Mouse (Mus musculus) spleen, postnatal 36 days (tissue): ENCODE measurements around the gene Krtcap2.

ENCODE experiments used
- DNase-seq, 2 experiments: peaks; one replicate each; pipeline ENCODE4 v3.0.0; 2022; ENCODE audit warnings: low spot score in 2 of 2, mixed read lengths in 1 of 2

The Krtcap2 gene

DNA sequence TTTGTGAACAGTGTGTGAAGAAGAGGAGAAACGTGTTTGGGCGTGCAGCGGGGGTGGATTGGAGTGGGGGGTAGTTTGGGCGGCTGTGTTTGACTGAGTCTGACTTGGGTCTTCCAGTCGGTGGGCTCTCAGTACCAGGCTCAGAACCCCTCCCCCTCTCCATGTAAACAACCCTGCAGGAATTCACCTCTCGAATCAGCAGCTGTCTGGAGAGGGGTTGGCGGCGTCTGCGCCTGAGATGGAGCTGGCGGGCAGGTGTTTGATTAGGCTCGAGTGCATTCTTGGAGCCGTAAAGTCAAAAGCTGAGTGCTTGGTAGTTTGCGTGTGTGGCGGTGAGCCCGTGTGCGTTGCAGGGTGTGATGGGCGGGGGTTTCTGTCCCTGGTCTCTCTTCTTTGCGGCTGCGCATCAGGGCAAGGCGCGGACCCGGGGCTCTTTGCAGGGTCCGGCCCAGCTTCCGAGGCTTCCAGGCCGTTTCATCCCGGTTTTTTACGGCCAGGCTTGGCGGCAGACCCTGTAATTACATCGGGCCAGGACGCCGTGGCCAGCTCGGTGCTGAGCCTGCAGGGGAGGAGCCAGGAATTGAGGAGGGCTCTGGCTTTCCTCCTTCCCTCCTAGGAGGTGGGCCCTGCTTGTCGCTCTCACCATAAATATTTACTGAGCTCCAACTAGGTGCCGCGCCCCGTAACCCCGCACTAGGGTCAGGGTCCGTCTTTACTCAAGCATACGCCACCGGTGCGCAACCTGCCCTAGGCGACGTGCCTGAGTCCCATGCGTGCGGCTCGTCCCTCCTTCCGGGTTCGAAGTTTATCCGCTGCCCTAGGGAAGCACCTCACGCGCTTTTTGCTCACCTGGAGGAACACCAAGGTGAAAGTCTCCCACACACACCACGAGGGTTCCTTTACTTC lies 35.1 kb downstream of the Krtcap2 start, which contains the start of gene Efna1:
Efna1 (minus strand) TSS at position 537 of the 906 bp plus-strand sequence.
- DNase-seq = peak in 1 of 2 experiments; percentile 23

DNA sequence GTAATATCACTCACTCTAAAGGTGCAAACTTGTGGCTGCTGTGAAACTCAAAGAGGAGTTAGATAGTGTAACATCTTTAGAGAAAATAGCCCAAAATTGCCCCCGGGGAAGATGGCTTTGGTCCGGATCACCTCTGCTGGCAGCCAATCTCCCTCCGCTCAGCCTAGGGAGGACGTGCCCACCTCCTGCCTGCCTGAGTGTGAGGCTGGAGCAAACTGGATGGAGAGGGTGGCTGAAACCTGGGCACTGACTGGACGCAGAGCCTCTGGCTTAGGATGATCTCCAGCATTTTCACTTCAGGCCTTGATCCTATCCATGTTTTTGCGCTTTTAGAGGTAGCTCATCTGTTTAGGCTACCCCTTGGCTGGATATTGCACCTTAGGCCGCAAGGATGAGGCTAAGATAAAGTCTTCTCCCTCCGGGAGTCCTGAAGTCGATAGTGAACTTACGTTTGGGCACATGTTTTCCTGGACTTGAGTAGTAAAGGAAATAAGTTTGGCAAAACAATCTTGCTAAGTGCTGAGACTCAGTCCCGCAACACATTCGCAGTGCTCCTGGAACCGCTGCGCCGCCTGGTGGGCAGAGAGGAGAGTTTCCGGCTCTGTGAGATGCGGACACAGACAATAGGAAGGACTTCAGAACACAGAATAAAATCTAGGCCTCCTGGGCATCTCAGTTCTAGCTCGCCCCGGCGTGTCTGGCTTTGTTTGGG lies 36.0 kb downstream of the Krtcap2 start:
- DNase-seq = peak; percentile 77 to 88

DNA sequence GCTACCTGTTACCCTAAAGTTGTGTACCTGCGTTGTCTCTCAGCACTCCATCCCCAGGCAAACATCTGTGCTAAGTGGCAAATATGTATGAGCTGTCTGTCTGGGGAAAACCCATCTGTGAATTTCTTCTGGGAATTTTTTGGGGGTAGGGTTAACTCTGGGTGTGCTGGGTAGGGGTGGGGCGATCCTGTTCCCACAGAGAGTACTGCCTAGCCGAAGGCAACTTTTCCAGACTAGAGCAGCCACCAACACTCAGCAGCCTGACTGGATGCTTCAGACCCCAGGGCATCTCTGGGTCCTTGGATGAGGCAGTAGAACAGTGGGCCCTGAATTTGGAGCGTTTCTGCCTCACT lies 36.5 kb downstream of the Krtcap2 start:
- DNase-seq = no peak

DNA sequence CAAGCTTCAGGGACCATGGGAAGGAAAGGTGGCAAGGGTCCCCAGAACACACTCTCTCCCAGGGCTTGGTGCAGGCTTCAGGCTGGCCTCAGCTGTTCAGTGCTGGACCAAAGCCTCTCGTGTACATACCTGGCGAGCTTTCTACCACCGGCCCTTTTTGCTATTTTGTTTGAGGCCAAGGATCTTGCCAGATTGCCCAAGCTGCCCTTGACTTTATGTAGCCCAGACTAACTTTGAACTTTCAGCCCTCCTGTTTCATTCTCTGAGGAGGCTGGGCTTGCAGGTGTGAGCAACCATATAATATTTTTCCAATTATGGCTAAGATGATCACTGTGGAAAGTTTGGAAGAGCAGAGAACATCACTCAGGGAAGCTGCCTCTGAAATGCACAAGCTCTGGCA lies 38.5 kb downstream of the Krtcap2 start:
- DNase-seq = no peak

DNA sequence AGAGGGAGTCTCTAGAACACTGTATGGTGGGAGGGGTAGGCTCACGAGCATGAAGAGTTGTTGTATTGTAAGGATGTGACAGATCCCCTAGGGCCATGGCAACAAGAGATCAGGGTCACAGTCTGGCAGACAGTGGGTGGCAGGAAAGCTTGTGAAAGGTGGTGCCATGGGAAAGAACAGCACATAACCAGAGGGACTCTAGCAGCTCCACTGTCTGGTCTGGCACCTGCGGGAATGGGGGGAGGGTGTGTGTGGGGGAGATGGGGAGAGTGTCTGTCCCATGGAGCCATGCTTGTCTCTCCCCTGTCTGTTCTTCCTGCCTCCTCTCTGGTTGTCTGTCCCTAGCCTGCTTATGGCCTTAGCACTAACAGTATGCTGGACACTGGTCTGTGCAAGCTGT lies 39.8 kb downstream of the Krtcap2 start:
- DNase-seq = no peak

DNA sequence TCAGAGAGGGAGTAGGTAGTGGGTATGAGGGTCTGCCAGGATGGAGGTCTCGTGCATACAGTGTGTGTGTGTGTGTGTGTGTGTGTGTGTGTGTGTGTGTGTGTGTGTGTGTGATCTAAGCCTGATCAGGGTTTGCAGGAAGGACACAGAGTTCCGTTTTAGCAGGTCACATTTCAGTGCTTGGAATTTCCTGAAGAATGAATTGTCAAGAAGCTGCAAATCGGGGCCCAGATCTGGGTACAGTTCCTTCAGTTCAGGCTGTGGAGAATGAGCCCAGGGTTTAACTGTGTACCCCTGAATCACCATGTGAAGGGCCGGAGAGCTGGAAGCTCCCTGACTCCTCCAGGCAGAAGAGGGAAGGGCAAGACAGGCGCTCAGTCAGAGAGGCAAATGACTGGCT lies 41.5 kb downstream of the Krtcap2 start:
- DNase-seq = no peak

DNA sequence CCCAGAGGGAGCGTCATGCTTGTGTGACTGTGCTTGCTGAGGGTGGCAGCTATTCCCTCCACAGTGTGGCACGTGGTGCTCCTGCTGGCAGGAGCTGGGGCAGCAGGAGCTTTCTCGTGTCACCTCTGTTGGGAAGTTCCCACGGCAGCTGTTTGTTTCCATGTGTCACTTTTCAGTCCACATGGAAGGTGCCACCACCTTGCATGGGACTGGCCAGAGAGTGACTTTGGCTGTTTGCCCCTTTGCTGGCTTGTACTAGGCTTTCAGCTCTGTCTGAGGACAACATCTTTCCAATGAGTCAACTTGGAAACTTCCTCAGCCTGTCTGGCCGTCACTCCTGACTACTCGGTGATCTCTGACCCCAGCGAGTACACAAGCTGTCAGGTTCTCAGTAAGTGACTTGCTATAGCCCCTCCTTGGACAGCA lies 42.8 kb downstream of the Krtcap2 start:
- no peak for DNase-seq

DNA sequence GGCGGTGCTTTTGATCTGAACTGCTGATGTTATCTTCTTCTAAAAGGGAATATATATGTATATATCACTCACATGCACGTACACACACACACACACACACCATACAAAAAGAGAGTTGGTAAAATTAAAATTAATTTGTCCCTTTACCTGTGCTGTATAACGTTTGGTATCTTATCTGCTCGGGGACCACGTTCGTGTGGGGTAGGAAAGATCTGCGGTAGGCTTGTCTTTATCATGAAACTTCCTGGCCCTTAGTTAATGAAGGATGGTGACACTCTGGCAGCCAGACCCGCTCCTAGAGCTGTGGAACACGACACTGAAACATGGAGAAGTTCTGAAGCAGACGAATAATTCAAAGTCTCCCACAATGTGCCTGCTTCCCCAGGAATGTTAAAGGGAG lies 46.1 kb downstream of the Krtcap2 start:
- no peak for DNase-seq

DNA sequence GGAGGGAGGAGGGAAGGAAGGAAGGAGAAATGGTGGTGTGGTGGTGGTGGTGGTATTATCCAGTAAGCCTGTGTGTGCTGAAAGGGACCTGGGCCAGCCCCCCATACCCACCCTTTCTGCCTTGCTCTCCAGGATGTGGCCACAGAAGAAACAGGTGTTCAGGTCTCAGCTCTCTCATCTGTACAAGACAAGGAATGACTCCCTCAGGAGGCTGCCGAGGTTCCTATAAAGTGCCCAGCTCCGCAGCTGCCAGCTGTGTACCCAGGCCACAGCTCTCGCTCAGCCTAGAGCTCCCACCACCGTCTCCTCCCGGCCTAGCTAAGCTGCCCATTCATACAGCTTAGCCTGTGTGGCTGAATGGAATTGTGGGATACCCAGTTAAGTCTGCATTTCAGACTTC lies 46.5 kb downstream of the Krtcap2 start:
- DNase-seq = no peak

DNA sequence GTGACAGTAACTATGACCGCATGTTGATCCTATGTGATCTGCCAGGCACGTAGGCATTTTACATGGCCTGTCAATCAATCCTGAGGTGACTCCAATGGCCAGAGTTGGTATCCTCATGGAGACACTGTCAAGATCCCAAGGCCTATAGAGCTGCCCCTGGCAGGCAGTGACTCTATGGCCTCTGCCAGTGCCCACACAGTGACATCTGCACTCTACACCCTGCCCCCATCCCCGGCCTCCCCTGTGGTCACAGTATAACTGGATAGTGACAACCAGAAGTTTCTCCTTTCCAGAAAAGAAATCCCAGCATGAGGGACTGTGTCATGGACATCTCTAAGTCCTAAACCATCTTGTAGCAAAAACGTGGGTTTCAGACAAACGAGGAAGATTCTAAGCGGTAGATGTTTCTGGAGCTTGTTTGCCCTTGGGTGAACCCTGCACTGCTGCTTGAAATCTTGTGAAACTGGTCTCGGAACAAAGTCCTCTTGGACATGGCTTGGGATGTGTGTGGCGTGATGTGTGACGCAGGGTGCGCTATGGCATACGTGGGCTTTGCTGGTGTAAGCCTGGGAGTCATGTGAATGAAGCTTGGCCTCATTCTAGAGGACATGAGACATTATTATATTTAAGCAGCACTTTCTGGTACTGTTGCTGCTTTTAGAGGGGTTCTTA lies 47.6 kb downstream of the Krtcap2 start:
- no peak for DNase-seq

DNA sequence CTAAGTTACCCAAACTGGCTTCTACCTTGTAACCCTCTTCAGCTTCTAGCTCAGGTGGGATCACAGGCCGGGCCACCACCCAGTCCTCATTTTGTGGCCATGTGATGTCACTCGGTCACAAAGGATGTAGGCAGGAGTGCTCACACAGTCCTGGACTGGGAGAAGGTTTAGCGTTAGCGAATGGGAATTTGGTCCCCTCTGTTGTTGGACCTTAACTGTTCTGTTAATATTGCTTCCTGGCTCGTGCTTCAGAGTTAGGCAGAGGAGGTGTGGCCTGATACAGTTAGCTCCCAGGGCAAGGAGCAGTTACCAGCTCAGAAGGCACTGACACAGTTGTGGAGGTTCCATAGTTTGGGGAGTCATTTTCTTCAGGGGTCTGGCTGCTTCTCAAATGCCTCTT lies 48.4 kb downstream of the Krtcap2 start:
- DNase-seq = no peak

DNA sequence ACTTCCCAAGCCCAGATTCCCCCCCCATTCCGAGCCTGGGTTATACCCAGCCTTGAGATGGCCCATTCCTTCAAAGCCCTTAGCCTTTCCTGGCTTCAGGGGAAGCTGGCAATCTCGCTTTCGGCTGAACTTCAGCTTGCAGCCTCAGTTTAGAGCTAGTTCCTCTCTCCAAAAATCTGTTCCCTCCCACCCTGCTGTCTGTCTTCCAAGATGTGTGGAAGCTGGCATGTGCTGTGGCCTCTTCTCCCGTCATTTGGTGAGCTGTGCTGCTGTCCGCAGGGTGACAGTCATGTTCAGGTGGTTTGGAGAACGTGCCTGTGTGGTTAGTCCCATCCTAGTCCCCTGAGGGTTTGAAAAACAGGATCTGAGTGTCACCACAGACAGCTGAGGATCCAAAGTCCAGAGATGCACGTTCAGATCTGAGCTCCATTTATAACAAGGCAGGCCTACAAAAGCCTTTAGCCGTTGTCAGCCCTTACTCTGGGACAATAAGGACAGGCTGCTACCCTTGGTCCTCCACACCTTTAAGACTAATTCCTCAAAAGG lies 50.0 kb downstream of the Krtcap2 start:
- DNase-seq = no peak

DNA sequence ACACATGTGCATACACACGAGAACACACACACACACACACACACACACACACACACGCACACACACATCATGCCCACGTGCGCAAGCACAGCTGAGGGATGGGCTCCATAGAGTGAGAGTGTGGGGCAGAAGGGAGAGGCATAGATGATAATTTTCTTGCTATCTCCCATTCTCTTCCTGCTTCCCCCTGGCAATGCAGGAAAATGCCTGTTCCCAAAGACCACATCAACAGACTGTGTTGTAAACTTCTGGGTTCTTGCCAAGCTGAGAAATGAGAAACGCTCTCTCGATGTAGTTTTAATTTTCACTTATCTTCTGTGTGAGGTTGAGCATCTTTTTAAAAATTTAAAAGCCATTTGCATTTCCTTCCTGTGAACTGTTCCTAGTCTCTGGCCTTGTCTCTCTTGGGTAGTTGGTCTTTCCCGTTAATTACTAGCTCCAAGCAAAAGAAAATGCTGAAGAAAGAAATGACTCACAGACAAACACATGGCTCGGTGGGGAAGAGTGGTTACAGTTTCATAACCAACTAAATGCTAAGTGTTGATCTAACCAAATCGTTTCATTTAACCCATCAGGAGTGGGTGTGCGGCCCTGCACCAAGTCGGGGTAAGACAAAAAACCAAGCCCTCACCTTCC lies 51.1 kb downstream of the Krtcap2 start:
- DNase-seq = no peak

DNA sequence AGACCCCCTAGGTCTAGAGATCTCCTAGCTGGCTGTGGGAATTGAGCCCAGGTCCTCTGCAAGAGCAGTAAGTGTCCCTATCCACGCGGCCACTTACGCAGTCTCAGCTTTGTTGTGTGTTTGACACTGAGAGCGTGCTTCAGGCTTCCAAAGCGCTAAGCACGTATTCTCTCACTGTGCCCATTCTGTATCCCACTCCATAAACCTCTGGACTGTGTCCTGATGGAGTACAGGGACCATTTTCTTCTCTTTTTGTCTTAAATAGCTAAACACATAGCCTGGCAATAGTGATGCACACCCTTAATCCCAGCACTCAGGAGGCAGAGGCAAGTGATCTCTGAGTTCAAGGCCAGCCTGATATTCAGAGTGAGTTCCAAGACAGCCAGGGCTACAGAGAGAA lies 53.1 kb downstream of the Krtcap2 start:
- DNase-seq = no peak

DNA sequence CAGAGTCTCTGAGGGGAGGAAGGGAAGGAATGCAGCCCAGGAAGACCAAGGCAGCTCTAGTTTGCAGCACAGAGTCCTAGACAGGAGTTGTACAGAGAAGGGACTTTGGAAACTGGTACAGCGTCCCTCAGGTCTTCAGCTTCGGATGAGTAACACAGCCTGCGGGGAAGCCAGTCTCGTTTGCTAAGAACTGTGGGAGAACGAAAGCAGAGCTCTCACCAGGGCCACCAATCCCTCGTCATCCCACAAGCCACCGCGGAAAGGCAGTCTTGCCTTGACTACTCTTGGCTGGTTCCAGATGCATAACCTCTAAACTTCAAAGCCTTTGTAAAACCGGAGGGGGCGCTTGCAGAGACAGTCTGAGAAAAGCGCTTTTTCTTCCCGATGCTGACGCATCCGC lies 53.7 kb downstream of the Krtcap2 start:
- DNase-seq = no peak
